Mouse (Mus musculus): ENCODE data around the gene Eif2a. TPM values are rescaled to one million over a fixed set of nuclear protein-coding genes. Genes with fewer than 3 reads are reported as not detected.
A peak's percentile ranks its signal among the peaks of the same experiment; 100 is the strongest.
"Not testable (repeated sequence)": the region's sequence is repeated elsewhere in the genome, so short reads cannot be mapped to it uniquely, and the experiment has no call there.

Gene Eif2a
- total RNA-seq, 2 experiments from 2014 or later: 32.2 to 52.8 TPM

GRCm38 (mm10) chr3:58519536-58519935, 6.1 kb upstream of the Eif2a start:
- ATAC-seq (replicated peaks; ENCODE audit: low FRiP score, poor library complexity, severe bottlenecking): no peak

- no peak for ATAC-seq (replicated peaks; ENCODE audit: low FRiP score, poor library complexity, severe bottlenecking)
Observed at GRCm38 (mm10) chr3:58520286-58520685, 5.3 kb upstream of the Eif2a start.

- ATAC-seq (replicated peaks; ENCODE audit: low FRiP score, poor library complexity, severe bottlenecking): no peak
Observed at GRCm38 (mm10) chr3:58521361-58521760, 4.3 kb upstream of the Eif2a start.

GRCm38 (mm10) chr3:58523386-58523785, 2.2 kb upstream of the Eif2a start:
- no peak for ATAC-seq (replicated peaks; ENCODE audit: low FRiP score, poor library complexity, severe bottlenecking)

DNA sequence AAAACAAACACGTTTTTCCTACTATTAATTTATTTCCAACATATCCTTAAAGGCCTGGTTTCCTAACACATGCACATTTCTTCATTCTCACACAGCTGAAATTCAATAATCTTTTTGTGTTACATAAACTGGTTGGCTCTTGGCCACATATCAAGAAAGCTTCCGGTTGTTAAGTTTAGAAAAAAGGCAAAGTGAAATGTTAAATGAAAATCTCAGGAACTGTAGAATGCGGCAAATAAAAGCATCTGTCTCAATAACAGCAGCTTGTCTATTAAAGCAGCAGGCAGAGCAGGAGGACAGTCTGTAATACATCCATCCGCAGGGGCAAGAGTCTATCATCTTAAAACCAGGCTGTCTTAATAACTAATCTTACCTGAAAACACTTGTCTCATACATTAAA, 1.4 kb upstream of the Eif2a start:
- no peak for ATAC-seq (replicated peaks; ENCODE audit: low FRiP score, poor library complexity, severe bottlenecking)

GRCm38 (mm10) chr3:58525166-58525565, 455 bp upstream of the Eif2a start:
- peak; percentile 11 for ATAC-seq (replicated peaks; ENCODE audit: low FRiP score, poor library complexity, severe bottlenecking)

GRCm38 (mm10) chr3:58526408-58526737, 752 bp downstream of the Eif2a start:
- peak; percentile 36; the same call in 1 of the 2 replicates for ATAC-seq (replicated peaks; ENCODE audit: low FRiP score, poor library complexity, severe bottlenecking)

- ATAC-seq (replicated peaks; ENCODE audit: low FRiP score, poor library complexity, severe bottlenecking): no peak
Observed at GRCm38 (mm10) chr3:58536573-58536972, 11.0 kb downstream of the Eif2a start.

GRCm38 (mm10) chr3:58552001-58552811, 26.6 kb downstream of the Eif2a start:
- no peak for ATAC-seq (replicated peaks; ENCODE audit: low FRiP score, poor library complexity, severe bottlenecking)

GRCm38 (mm10) chr3:58556649-58557048, 31.0 kb downstream of the Eif2a start:
- no peak for ATAC-seq (replicated peaks; ENCODE audit: low FRiP score, poor library complexity, severe bottlenecking)

DNA sequence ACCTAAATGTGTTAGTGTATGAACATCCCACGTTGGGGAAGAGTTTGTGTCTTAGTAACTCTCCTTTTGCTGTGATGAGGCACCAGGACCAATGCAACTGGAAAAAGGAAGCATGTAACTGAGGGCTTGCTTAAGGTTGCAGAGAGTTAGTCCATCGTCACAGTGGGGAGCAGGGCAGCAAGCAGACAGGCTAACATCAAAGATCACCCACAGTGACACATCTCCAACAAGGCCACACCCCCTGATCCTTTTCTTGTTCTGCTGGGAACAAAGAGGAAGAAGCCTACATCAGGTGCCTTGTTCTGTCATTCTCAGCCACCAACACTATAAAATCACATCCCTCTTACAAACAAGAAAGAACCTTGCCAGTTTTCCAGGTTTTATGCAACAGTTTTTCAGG, 34.3 kb downstream of the Eif2a start:
- no peak for ATAC-seq (replicated peaks; ENCODE audit: low FRiP score, poor library complexity, severe bottlenecking)

- no peak for ATAC-seq (replicated peaks; ENCODE audit: low FRiP score, poor library complexity, severe bottlenecking)
Observed at GRCm38 (mm10) chr3:58561437-58561836, 35.8 kb downstream of the Eif2a start.

DNA sequence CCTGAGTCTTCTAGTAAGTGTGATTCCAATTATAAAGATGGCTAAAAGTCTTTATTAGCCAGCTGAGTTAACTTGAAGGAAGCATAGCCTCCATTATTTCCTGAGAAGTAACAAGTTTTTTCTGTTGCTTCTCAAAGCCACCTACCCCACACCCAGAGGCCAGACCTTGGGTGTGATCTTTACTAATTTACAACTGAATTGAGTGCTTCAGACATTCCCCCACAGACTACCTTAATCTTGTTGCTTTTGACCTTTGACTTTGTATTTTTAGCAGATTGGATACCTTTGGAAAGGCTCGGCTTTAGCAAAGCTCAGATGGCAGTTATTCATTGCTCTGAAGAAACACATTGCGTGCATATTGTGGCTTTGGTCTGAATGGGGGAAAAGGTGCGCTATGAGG, 45.2 kb downstream of the Eif2a start:
- no peak for ATAC-seq (replicated peaks; ENCODE audit: low FRiP score, poor library complexity, severe bottlenecking)

- peak; percentile 96 for ATAC-seq (replicated peaks; ENCODE audit: low FRiP score, poor library complexity, severe bottlenecking)
Observed at GRCm38 (mm10) chr3:58576137-58577066, 50.8 kb downstream of the Eif2a start, which contains the start of gene Selenot. TSS of gene Selenot (plus strand) at chr3:58576636.

DNA sequence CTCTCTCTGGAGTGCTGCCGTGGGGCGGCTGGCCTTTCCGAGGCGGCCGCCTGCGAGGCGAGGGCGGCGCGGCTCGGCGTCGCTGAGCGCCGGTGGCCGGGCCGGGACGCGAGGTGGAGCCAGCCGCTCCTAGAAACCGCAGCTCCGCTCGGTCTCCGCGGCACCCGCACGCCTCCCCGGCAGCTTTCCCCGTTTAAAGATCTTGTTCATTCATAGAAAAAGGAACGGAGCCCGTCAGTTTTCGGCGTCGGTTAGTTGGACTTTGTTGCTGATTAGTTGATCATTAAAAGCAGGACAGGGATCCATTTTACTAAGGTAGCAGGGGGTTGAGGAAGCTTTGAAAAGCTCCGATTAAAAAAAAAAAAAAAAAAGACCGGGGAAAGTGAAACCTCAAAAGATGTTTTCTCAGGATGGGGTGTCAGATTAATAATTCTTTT, 51.5 kb downstream of the Eif2a start:
- ATAC-seq (replicated peaks; ENCODE audit: low FRiP score, poor library complexity, severe bottlenecking): peak; percentile 74

DNA sequence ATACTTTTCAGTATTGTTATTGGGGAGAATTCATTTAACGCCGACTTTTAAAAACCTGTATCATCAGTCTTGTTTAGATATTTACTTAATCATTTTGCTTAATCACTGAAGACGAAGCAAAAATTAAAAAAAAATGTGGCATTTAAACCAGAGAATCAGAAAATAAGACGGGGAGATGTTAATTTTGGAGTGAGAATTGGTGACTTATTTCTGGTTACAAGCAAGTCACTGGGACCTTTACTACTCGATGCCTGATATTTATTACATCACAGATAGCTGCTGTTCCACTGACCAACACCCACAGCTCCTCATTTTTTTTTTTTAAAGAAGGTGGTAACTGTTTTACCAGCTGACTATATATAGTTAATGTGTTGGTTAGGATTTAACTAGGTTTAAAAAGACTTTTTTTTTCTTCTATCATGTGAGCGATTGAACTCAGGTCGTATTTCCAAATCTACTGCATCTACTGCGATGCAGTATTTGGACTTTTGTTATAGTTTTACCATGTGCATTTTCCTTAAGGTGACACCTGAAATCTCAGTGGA, 52.0 kb downstream of the Eif2a start:
- no peak for ATAC-seq (replicated peaks; ENCODE audit: low FRiP score, poor library complexity, severe bottlenecking)

GRCm38 (mm10) chr3:58581530-58581929, 55.9 kb downstream of the Eif2a start:
- no peak for ATAC-seq (replicated peaks; ENCODE audit: low FRiP score, poor library complexity, severe bottlenecking)

GRCm38 (mm10) chr3:58582297-58582696, 56.7 kb downstream of the Eif2a start:
- ATAC-seq (replicated peaks; ENCODE audit: low FRiP score, poor library complexity, severe bottlenecking): no peak

DNA sequence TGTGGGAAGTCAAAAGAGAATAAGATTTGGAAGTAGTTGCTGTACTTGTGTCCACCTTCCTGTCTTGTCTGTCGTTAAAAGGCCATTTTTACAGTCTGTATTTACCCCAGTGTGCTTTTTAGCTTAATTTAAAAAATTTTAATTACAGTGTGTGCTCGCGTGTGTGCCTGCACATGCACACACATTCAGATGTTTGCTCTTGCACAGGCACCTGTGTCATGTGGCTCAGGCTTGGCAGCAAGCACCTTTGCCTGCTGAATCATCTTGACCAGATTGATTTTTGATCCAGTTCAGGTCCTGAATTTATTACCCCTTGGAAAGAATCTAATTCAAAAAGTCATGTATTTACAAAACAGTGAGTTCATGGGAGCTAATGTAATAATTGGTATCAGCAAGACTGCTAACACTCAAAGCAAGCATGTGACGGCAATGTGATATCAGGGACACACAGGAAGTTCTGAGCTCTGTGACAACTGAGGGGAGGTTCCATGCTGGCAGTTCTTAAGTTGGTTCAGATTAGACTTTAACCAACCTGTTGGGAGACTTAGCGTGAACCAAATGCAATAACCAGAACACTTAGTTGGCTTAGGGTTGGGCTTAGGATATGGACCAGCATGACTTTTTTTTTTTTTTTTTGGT, 57.3 kb downstream of the Eif2a start:
- ATAC-seq (replicated peaks; ENCODE audit: low FRiP score, poor library complexity, severe bottlenecking): no peak

- not testable (repeated sequence) for ATAC-seq (replicated peaks; ENCODE audit: low FRiP score, poor library complexity, severe bottlenecking)
Observed at GRCm38 (mm10) chr3:58590544-58590943, 64.9 kb downstream of the Eif2a start.

All from erythroid progenitor cell, adult 5-6 weeks (primary cell).